Mouse (Mus musculus): ENCODE results near the gene Nt5c2. TPM values are rescaled to one million over a fixed set of nuclear protein-coding genes. Genes with fewer than 3 reads are reported as not detected.
"Not testable (repeated sequence)": the region's sequence is repeated elsewhere in the genome, so short reads cannot be mapped to it uniquely, and the experiment has no call there.

Nt5c2 gene
- polyA plus RNA-seq, 1 experiment from 2014 or later: 85.4 TPM

GRCm38 (mm10) chr19:46983352-46983965, 31.5 kb downstream of the Nt5c2 start:
- Histone ChIP-seq H3K9me3 (no peaks in the 10 kb centered on the region), H3K4me2 (no peak overlapping the region; the same call in none of the 2 replicates), H3K9ac (no peak overlapping the region), H3K4me1 (peaks cover 28% of the 10 kb centered on the region), H3K27me3 (no peaks in the 10 kb centered on the region), H3K4me3 (no peak overlapping the region), H3K27ac (peak overlapping the region; percentile 68), H3K36me3 (no peaks in the 10 kb centered on the region)
- peak; percentile 27; the same call in 1 of the 2 replicates for ATAC-seq (ENCODE audit: borderline replicate concordance, extremely low read depth, low FRiP score, low TSS enrichment)
- WGBS: 45% methylated on average over 14 of the region's 14 CpGs

GRCm38 (mm10) chr19:46981462-46981861, 33.5 kb downstream of the Nt5c2 start:
- no peaks in the 10 kb centered on the region for H3K27me3 ChIP-seq
- H3K9me3 ChIP-seq: no peaks in the 10 kb centered on the region
- H3K36me3 ChIP-seq: no peaks in the 10 kb centered on the region
- no peak overlapping the region for H3K9ac ChIP-seq
- no peak overlapping the region for H3K27ac ChIP-seq
- H3K4me2 ChIP-seq: no peak overlapping the region
- H3K4me3 ChIP-seq: no peak overlapping the region
- WGBS: 42% methylated on average over 6 of the region's 6 CpGs
- H3K4me1 ChIP-seq: peaks cover 15% of the 10 kb centered on the region
- no peak for ATAC-seq (ENCODE audit: borderline replicate concordance, extremely low read depth, low FRiP score, low TSS enrichment)

GRCm38 (mm10) chr19:46979781-46980105, 35.2 kb downstream of the Nt5c2 start:
- Histone ChIP-seq H3K4me2 (no peak overlapping the region), H3K4me1 (peaks cover 10% of the 10 kb centered on the region), H3K9ac (no peak overlapping the region), H3K27me3 (no peaks in the 10 kb centered on the region), H3K9me3 (no peaks in the 10 kb centered on the region), H3K4me3 (no peak overlapping the region), H3K36me3 (no peaks in the 10 kb centered on the region), H3K27ac (no peak overlapping the region)
- 47% methylated on average over 3 of the region's 3 CpGs for WGBS
- ATAC-seq (ENCODE audit: borderline replicate concordance, extremely low read depth, low FRiP score, low TSS enrichment): no peak

GRCm38 (mm10) chr19:46978920-46979780, 35.8 kb downstream of the Nt5c2 start:
- Histone ChIP-seq H3K4me1 (peaks cover 7% of the 10 kb centered on the region), H3K4me2 (no peak overlapping the region), H3K27me3 (no peaks in the 10 kb centered on the region), H3K27ac (no peak overlapping the region), H3K9me3 (no peaks in the 10 kb centered on the region), H3K9ac (no peak overlapping the region), H3K4me3 (no peak overlapping the region), H3K36me3 (no peaks in the 10 kb centered on the region)
- ATAC-seq (ENCODE audit: borderline replicate concordance, extremely low read depth, low FRiP score, low TSS enrichment): no peak
- WGBS: 73% methylated on average over 17 of the region's 17 CpGs

GRCm38 (mm10) chr19:46978069-46978468, 36.9 kb downstream of the Nt5c2 start:
- not testable (repeated sequence) for H3K4me2 ChIP-seq; H3K9ac ChIP-seq; H3K27ac ChIP-seq; H3K27me3 ChIP-seq; H3K4me3 ChIP-seq; H3K4me1 ChIP-seq; H3K9me3 ChIP-seq; ATAC-seq (ENCODE audit: borderline replicate concordance, extremely low read depth, low FRiP score, low TSS enrichment); H3K36me3 ChIP-seq
- WGBS: 83% methylated on average over 3 of the region's 3 CpGs

- Histone ChIP-seq H3K4me2 (no peak overlapping the region), H3K36me3 (no peaks in the 10 kb centered on the region), H3K4me3 (no peak overlapping the region), H3K4me1 (no peaks in the 10 kb centered on the region; the same call in 1 of the 2 replicates), H3K9me3 (no peaks in the 10 kb centered on the region), H3K27ac (no peak overlapping the region), H3K9ac (no peak overlapping the region), H3K27me3 (no peaks in the 10 kb centered on the region)
- 67% methylated on average over 6 of the region's 6 CpGs for WGBS
- no peak for ATAC-seq (ENCODE audit: borderline replicate concordance, extremely low read depth, low FRiP score, low TSS enrichment)
Observed at GRCm38 (mm10) chr19:46977460-46977859, 37.5 kb downstream of the Nt5c2 start.

- ATAC-seq (ENCODE audit: borderline replicate concordance, extremely low read depth, low FRiP score, low TSS enrichment): no peak
- Histone ChIP-seq H3K27me3 (no peaks in the 10 kb centered on the region), H3K9ac (no peak overlapping the region), H3K9me3 (no peaks in the 10 kb centered on the region), H3K36me3 (no peaks in the 10 kb centered on the region), H3K4me2 (no peak overlapping the region), H3K27ac (no peak overlapping the region), H3K4me3 (no peak overlapping the region), H3K4me1 (peaks cover 4% of the 10 kb centered on the region)
- 42% methylated on average over 2 of the region's 2 CpGs for WGBS
Observed at GRCm38 (mm10) chr19:46976743-46977142, 38.2 kb downstream of the Nt5c2 start.

- no peaks in the 10 kb centered on the region for H3K27me3 ChIP-seq
- H3K4me1 ChIP-seq: peaks cover 11% of the 10 kb centered on the region
- no peak overlapping the region for H3K27ac ChIP-seq
- 71% methylated on average over 8 of the region's 8 CpGs for WGBS
- H3K9me3 ChIP-seq: no peaks in the 10 kb centered on the region
- no peak overlapping the region for H3K4me3 ChIP-seq
- H3K9ac ChIP-seq: no peak overlapping the region
- H3K36me3 ChIP-seq: no peaks in the 10 kb centered on the region
- ATAC-seq (ENCODE audit: borderline replicate concordance, extremely low read depth, low FRiP score, low TSS enrichment): no peak
- H3K4me2 ChIP-seq: no peak overlapping the region
Observed at GRCm38 (mm10) chr19:46975997-46976396, 39.0 kb downstream of the Nt5c2 start.

- Histone ChIP-seq H3K9me3 (no peaks in the 10 kb centered on the region), H3K4me2 (no peak overlapping the region), H3K27ac (no peak overlapping the region), H3K9ac (no peak overlapping the region), H3K36me3 (no peaks in the 10 kb centered on the region), H3K4me3 (no peak overlapping the region), H3K27me3 (no peaks in the 10 kb centered on the region), H3K4me1 (peaks cover 15% of the 10 kb centered on the region)
- 52% methylated on average over 4 of the region's 4 CpGs for WGBS
- 0 out of 2 replicates have a peak, but pooled peaks have one; percentile 37 for ATAC-seq (ENCODE audit: borderline replicate concordance, extremely low read depth, low FRiP score, low TSS enrichment)
Observed at GRCm38 (mm10) chr19:46975565-46975964, 39.4 kb downstream of the Nt5c2 start.

- no peak for ATAC-seq (ENCODE audit: borderline replicate concordance, extremely low read depth, low FRiP score, low TSS enrichment)
- no peaks in the 10 kb centered on the region for H3K9me3 ChIP-seq
- no peak overlapping the region for H3K4me3 ChIP-seq
- peaks cover 35% of the 10 kb centered on the region for H3K4me1 ChIP-seq
- H3K27me3 ChIP-seq: no peaks in the 10 kb centered on the region
- H3K4me2 ChIP-seq: no peak overlapping the region
- H3K27ac ChIP-seq: no peak overlapping the region
- H3K36me3 ChIP-seq: no peaks in the 10 kb centered on the region
- H3K9ac ChIP-seq: no peak overlapping the region
- 84% methylated on average over 3 of the region's 3 CpGs for WGBS
Observed at GRCm38 (mm10) chr19:46972159-46972558, 42.8 kb downstream of the Nt5c2 start.

- 49% methylated on average over 9 of the region's 9 CpGs for WGBS
- Histone ChIP-seq H3K4me2 (no peak overlapping the region), H3K9me3 (no peaks in the 10 kb centered on the region), H3K36me3 (no peaks in the 10 kb centered on the region), H3K4me3 (no peak overlapping the region), H3K4me1 (peaks cover 35% of the 10 kb centered on the region), H3K9ac (no peak overlapping the region), H3K27me3 (no peaks in the 10 kb centered on the region), H3K27ac (peak overlapping the region; percentile 83)
- no peak for ATAC-seq (ENCODE audit: borderline replicate concordance, extremely low read depth, low FRiP score, low TSS enrichment)
Observed at GRCm38 (mm10) chr19:46971712-46972111, 43.2 kb downstream of the Nt5c2 start.

GRCm38 (mm10) chr19:46971051-46971689, 43.8 kb downstream of the Nt5c2 start:
- no peak overlapping the region for H3K4me3 ChIP-seq
- H3K4me1 ChIP-seq: peaks cover 35% of the 10 kb centered on the region
- no peak overlapping the region for H3K9ac ChIP-seq
- 53% methylated on average over 8 of the region's 8 CpGs for WGBS
- H3K4me2 ChIP-seq: no peak overlapping the region
- no peaks in the 10 kb centered on the region for H3K9me3 ChIP-seq
- no peak for ATAC-seq (ENCODE audit: borderline replicate concordance, extremely low read depth, low FRiP score, low TSS enrichment)
- no peaks in the 10 kb centered on the region for H3K27me3 ChIP-seq
- H3K27ac ChIP-seq: peak overlapping the region; percentile 83
- H3K36me3 ChIP-seq: no peaks in the 10 kb centered on the region
